Mouse (Mus musculus) embryonic stem cell, embryonic (primary cell): ENCODE measurements around the gene Lamc3.

Source experiments
- CTCF ChIA-PET, 4 experiments: fragments of 300-600 bp in 2 of 4; fragments of 350-600 bp in 2 of 4; sonication (Branson Sonifier 250); formaldehyde crosslinking; loops; one replicate each; lab custom pipeline; 2022; ENCODE audit warnings: inconsistent platforms in 2 of 4; lab: Charles Lee
- POLR2A ChIA-PET, 4 experiments: fragments of 300-600 bp in 2 of 4; fragments of 350-600 bp in 2 of 4; sonication (Branson Sonifier 250); formaldehyde crosslinking; loops; one replicate each; lab custom pipeline; 2022; ENCODE audit warnings: antibody characterized with exemption in 4 of 4, inconsistent platforms in 1 of 4; lab: Charles Lee

Lamc3 gene

DNA sequence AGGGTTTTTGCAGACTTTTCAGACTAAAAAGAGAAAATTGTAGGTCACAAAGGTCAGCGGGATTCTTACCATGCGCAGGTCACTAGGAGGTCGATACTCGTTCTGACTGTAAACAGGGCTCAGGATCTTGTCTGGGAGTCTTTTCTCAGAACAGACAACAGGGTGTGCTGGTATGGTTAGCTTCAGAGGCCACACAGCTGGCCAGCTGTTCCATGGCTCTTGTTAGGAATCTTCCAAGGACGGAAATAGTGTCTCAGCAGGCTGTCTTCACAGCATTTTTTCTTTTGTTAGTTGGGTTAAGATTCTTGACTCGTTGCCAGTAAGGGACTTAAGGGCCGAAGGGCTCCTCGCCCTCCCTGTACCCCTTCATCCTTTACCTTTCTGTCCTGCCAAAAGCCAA lies 79.7 kb downstream of the Lamc3 start:
- POLR2A ChIA-PET, result interaction anchor here in 1 of 4 experiments (1.3 kb wide), 1 partner anchor 12 kb away, joined by 3 read pairs; no protein-coding TSS in a partner anchor
- CTCF ChIA-PET, result interaction anchor here in 3 of 4 experiments (0.6 to 0.7 kb wide), 3 partner anchors 56 to 479 kb away, joined by 3 read pairs; no protein-coding TSS in a partner anchor

DNA sequence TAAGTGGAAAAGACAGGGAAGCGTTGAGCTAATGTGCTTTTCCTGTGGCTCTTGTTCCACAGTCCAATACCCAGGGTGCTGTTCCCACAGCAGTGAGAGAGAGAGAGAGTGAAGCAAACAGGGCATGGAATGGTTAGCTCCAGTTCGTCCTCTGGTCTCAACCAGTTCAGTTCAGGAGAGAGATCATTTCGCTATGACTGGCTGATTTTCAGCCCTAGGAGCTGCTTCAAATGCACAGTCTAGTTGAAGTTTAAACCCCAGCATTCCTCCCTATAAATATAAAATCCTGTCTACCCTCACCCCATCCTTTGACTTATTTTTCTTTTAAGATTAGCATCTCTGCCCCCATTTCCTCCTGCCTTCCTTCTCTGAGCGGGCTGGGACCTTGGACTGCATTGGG lies 85.5 kb downstream of the Lamc3 start:
- ChIA-PET CTCF (interaction anchor here in 1 of 4 experiments (0.6 kb wide), 1 partner anchor 29 kb away, joined by 3 read pairs; no protein-coding TSS in a partner anchor), POLR2A (interaction anchor here in 2 of 4 experiments (1.1 to 6.3 kb wide), 8 partner anchors 11 to 97 kb away, joined by 3 to 45 read pairs (median 6); no protein-coding TSS in a partner anchor)

DNA sequence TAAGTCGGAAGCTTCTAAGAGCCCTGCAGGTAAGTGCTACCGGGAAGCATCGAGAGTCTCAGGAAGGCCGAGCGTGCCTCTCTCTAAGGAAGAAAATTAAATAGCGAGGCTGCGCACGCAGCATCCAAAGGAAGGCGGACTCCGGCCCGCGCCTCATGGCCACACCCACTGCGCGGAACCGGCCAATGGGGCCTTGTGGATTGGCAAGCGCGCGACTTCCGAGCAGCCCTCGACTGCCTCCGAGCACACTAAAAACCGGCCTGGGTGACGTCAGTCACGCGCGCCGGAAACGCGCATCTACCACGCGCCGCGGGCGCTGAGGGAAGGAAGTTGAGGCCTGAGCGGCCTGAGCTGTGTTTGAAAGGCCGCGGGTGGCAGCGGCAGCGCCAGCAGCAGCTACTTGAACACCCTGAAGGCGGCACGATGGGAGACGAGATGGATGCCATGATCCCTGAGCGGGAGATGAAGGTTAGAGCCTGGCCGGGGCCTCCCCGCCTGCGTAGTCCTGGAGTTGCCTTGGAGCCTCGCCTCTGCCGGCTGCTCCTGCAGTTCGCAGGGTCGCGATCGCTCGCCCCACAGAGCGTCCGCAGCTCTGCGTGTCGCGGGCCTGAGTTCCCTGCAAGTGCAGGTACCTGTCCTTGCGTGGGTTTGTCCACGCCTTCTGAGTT lies 87.2 kb downstream of the Lamc3 start, which contains the start of gene Nup214:
TSS of gene Nup214 (plus strand) at position 296 of the 668 bp plus-strand sequence.
- POLR2A ChIA-PET, result interaction anchor here in 3 of 4 experiments (0.6 to 6.3 kb wide), 51 partner anchors 9 to 667 kb away, joined by 3 to 45 read pairs (median 4); partner anchors contain the start of genes Abl1 (in 1 of the 3) and Swi5 (in 1 of the 3)
- CTCF ChIA-PET, result interaction anchor here in 3 of 4 experiments (0.5 to 1.7 kb wide), 8 partner anchors 9 to 286 kb away, joined by 3 to 10 read pairs (median 3); no protein-coding TSS in a partner anchor

DNA sequence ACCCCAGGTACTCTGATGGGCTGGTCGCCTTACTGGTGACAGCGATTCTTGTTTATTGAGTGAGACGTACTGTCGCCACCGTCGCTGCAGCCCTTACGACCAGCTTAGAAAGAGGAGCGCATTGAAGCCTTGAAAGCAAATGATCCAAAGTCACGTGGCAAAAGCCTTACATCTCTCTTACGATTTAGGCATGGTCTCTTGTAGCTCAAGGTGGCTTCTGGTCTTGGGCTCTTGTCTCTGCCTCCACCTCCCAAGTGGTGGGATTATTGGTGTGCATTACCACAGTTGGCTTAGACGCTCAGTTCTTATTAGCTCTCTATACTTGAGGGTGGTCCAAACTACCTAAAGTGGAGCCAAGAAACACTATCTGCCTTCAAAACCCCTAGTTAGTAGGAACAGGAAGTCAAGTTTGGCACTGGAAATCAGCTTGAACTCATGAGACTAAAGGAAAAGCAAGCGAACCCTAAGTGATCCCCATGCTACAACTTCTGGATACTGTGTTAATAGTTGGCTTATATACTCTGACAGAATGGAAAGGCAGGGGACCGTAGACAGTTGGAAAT lies 87.8 kb downstream of the Lamc3 start:
- POLR2A ChIA-PET, result interaction anchor here in 3 of 4 experiments (0.6 to 6.3 kb wide), 47 partner anchors 10 to 662 kb away, joined by 3 to 45 read pairs (median 4); partner anchors contain the start of genes Abl1 (in 1 of the 3) and Swi5 (in 1 of the 3)
- CTCF ChIA-PET, result interaction anchor here in 2 of 4 experiments (0.5 to 1.7 kb wide), 6 partner anchors 10 to 286 kb away, joined by 3 to 10 read pairs (median 3); no protein-coding TSS in a partner anchor

DNA sequence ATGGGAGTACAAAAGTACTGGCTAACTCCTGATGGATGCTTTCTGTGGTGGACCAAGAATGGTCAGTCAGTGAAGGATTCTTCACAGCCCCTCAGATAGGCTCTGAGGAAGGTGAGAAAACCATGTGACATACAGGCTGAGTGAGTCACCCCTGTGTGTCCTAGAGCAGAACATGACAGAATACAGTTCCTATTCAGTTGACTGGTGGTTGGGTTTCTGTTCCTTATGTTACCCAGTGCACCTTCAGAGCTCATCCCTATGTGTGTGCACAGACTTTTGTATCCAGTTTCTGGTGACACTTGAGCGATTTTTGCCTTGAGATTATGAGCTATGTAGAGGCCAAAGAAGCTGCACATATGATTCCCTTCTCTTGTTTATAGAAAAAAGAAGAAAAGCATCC lies 100.7 kb downstream of the Lamc3 start:
- POLR2A ChIA-PET, result interaction anchor here in 2 of 4 experiments (1.8 to 9.1 kb wide), 4 partner anchors 8 to 19 kb away, joined by 5 to 92 read pairs (median 11); no protein-coding TSS in a partner anchor
- CTCF ChIA-PET, result interaction anchor here in 1 of 4 experiments (1.6 kb wide), 1 partner anchor 23 kb away, joined by 5 read pairs; no protein-coding TSS in a partner anchor

DNA sequence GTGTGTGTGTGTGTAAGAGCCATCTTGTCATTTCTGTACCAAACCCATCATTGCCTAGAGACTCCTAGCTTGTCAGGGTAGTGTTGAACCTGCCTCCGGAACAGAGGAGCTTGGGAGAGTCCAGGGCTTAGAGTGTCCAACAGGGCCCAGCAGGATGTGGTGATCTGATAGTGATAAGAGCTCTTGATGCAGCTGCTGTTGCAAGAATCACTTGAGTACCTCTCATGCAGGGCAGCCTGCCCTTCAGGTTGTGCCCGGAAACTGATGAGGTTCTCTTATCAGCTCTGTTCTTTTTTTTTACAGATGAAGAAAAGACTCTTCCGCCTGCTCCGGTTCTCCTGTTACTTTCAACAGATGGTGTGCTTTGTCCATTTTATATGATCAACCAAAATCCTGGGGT lies 103.9 kb downstream of the Lamc3 start:
- POLR2A ChIA-PET, result interaction anchor here in 3 of 4 experiments (0.6 to 9.1 kb wide), 12 partner anchors 8 to 38 kb away, joined by 3 to 92 read pairs (median 4); partner anchors contain the start of gene Nup214 (in 1 of the 3)
- CTCF ChIA-PET, result interaction anchor here in 2 of 4 experiments (0.6 to 1.0 kb wide), 5 partner anchors 17 to 49 kb away, joined by 3 to 4 read pairs (median 3); partner anchors contain the start of gene Nup214 (in 1 of the 2)

DNA sequence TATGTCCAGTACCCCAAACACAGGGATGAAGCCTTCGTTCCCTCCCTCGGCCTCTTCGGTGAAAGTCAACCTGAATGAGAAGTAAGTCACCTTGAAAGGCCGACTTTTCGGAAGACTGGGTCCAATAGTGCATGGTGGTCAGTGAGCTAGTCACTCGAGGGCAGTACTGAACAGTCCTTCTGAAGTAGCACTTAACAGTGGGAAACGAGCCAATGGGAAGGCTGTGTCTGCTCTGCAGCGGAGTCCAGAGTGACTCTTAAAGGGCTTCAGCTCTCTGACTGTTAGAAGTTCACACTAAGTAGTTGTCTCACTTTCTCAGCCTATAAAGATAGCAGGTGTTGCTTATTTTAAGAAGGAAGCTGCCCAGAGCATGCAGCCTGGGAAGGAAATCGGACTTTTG lies 107.8 kb downstream of the Lamc3 start:
- ChIA-PET POLR2A (interaction anchor here in 2 of 4 experiments (1.0 to 6.3 kb wide), 6 partner anchors 8 to 20 kb away, joined by 3 to 26 read pairs (median 4); partner anchors contain the start of gene Nup214 (in 1 of the 2)), CTCF (interaction anchor here in 1 of 4 experiments (0.7 kb wide), 1 partner anchor 10 kb away, joined by 3 read pairs; no protein-coding TSS in a partner anchor)

DNA sequence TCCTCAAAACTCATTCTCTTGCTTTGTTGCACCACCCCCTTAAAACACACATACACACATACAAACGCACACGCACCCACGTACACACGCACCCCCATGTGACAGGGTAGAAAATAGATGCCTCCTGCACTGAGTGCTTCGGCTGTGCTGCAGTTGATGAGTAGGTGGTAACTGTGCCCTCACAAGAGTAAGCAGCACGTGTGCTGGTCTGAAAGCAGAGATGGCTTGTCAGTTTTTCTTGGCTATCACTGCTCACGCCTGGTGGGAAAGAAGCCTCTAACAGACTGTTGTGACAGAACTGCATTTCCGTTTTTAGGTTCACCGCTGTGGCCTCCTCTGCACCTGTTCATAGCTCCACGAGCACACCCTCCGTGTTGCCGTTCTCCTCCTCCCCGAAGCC lies 109.0 kb downstream of the Lamc3 start:
- ChIA-PET CTCF (interaction anchor here in 2 of 4 experiments (0.5 to 2.8 kb wide), 2 partner anchors 15 to 509 kb away, joined by 3 to 11 read pairs; no protein-coding TSS in a partner anchor), POLR2A (interaction anchor here in 2 of 4 experiments (0.7 to 6.3 kb wide), 6 partner anchors 9 to 22 kb away, joined by 3 to 26 read pairs (median 6); no protein-coding TSS in a partner anchor)
